Mouse (Mus musculus): Measurements from ENCODE around the gene Gimd1. TPM values are rescaled to one million over a fixed set of nuclear protein-coding genes. Genes with fewer than 3 reads are reported as not detected.

Gene Gimd1
- total RNA-seq, 1 experiment from 2014 or later: not detected

- ATAC-seq (replicated peaks; ENCODE audit: insufficient number of reproducible peaks, low FRiP score, low TSS enrichment, poor library complexity, severe bottlenecking): no peak; the same call in 1 of the 2 replicates
Observed at GRCm38 (mm10) chr3:132684231-132684928, 54.8 kb downstream of the Gimd1 start, which contains the start of gene Aimp1. Gene Aimp1, minus strand, starts transcription at chr3:132684370.

Other genes with a start within 250 kb of the Gimd1 start
- gene Tbck, start 54.3 kb downstream of the Gimd1 start, total RNA-seq (2017): 18.7 to 33.3 TPM (median 19.9 TPM) in 3 replicates
- gene Aimp1, start 54.5 kb downstream of the Gimd1 start, total RNA-seq (2017): 81.9 to 113 TPM (median 96.3 TPM) in 3 replicates